Mouse (Mus musculus): Measurements from ENCODE around the gene Fam114a1.

Fam114a1 gene

DNA sequence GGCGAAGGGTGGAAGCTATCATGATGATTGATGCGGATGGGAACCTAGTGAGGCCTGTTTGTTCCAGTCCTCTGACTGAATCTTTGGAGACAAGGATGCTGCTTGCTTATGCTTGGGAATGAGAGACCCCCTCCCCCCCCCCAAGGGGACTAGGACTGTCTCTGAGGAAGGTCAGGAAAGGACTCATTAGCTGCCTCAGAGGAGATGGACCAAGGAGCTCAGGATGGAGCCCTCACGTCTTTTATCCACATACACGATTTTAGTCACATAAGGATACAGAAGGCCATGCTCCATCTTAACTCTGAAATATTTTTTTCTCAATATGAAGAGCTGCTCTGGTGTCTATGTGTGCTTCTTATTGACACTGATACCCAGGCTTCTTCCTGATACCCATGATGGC is 92.4 kb downstream of the Fam114a1 start:
- DNase-seq: no peak

DNA sequence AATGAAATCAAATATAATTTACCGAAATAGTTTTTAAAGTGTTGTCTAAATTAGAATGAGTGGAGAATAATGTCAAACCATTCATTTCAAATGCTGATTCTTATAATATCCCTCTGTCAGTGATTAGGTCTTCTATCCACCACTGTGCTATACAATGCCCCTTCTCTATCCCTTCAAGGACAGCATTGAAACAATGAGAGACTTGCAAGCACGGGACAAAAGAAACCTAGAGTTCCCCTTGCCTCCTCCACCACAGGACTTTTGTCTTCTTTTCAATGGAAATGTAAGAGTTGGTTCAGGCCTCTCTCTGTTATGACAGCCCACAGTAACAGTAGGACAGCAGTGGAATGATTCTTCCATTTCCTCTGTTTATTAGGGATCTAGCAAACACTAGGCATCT is 93.4 kb downstream of the Fam114a1 start:
- no peak for DNase-seq

DNA sequence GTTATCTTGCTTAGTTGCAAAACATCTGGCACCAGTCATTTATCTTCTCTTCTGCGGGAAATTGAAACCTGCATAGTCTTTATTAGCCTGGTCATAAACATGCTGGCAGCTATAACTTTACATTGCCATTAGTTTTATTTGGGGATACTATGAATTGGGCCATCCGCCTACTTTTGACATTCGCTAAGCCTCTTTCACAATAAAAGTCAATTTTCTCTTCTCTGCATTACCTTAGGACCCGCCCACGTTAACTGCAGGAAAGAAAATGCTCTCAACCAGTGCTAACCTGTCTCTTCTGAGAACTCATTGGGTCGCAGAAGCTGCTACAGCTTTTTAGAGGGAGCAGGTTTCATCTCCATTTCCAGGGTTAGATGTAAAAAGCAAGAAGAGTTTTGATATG is 98.3 kb downstream of the Fam114a1 start:
- no peak for DNase-seq

DNA sequence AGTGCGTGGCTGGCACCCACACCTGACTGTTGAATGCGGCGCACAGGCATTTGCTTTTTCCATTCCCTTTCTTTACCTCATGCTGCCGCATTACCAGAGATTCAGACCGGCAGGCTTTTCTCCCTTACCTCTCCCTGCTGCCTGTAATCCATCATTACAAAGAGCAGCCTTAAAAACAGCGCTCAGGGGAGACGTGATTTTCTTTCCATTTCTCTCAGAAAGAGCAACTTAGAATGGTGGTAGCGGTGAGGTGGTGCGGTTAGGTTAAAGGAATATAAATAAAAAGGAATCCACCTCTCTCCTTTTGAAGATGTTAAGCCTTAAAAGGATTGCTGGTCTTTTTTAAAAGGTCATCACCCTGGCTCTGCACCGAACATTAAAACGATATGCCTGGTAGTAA is 100.0 kb downstream of the Fam114a1 start:
- no peak for DNase-seq

DNA sequence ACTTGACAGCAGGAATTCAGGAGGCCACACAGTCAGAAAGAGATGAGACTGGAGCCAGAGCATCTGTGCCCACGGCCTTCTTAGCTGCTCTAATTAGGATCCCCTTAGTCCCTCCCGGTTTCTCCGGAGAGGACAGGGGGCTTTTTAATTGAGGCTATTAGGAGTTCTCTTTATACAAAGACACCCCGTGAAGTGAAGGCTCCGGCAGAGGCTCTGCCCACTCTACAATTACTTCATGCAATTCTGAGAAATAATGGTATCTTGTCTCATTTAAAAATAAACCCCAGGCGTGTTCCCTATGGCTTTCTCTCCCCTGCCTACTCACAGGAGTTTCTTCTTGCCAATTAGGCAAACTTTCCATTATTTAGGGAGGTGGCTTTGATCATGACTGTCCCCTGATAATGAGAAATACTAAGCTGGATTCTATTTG is 101.8 kb downstream of the Fam114a1 start:
- no peak for DNase-seq

DNA sequence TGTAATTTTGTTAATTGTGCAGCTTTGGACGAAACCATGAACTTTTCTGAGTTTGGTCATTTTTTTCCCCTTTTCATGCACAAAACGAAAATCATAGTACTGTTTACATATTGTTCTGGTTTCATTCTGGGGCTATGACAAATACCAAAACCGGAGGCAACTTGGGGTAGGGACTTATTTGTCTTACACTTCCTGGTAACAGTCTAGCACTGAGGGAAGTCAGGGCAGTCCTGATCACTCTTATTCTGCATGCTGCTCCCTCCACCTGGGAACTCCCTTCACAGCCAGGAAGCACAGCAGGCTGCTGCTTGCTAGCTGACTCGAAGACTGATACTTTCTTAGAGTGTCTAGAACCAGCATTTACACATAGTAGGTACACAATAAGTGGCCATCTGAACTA is 103.4 kb downstream of the Fam114a1 start:
- no peak for DNase-seq

DNA sequence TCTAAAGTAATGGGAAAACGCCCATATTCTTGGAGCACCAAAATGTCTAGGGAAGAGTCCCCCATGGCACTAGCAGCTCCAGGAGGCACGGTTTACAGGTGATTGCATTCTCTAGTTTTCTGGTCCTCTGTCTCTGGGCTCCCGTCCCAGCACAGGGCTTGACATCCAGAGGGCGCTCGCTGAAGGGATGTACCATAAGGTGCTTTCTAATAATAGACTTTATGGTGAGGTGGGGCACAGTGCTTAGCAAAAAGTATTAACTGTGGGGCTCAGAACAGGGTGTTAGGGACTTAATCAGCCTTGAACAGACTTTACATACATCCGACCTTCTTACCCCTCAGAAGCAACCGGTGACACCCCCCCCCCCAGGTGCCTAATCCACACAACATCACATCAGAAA is 104.8 kb downstream of the Fam114a1 start:
- DNase-seq: peak; percentile 17

DNA sequence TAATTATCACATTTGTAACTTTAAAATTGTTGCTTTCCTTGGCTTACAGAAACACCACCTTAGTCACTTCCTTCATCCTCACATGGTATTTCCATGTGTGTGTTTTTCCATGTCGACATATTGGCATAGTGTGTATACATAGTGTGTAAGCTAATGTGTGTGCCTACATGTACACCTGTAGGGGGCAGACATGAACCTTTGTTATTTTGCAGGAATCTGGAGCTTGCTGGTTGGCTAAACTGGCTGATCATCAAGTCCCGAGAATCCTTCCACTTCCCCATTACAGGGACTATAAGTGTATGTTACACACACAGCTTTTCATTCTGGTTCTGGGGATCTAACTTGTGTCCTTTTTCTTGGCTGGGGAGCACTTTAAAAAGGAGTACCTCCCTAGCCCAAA is 106.2 kb downstream of the Fam114a1 start:
- DNase-seq: no peak

DNA sequence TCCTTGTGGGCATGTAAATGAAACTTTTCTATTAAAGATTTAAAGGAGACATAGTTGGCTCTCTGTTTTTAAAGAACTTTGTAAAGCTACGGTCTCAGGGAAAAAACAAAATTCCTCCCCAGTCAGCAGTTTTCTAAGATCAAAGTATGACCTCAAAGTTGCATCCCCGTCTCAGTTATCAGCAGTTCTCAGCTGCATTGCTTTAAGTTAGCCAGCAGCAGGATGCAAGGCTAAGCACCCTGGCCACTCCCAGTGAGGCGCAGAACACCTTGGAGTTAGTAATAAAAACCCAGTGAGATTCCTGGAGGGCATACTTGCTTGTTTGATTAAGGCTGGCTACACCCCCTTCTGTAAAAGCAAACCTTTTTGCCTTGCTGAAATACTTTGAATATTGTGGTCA is 106.9 kb downstream of the Fam114a1 start:
- DNase-seq: no peak

DNA sequence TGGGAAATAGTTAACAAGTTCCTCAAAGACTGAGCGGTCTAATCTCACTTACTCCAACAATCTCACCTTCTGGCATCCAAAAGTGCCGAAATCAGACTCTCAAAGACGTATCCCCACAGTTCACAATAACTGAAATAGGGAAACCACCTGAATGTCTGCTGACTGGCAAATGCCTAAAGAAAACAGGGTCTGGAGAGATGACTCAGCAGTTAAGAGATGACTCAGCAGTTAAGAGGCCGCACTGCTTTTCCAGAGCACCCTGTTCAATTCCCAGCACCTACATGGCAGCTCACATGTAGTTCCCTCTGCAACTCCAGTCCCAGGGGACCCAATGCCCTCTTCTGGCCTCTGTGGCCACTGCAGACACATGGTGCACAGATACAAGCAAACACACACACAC is 108.2 kb downstream of the Fam114a1 start:
- DNase-seq: no peak

DNA sequence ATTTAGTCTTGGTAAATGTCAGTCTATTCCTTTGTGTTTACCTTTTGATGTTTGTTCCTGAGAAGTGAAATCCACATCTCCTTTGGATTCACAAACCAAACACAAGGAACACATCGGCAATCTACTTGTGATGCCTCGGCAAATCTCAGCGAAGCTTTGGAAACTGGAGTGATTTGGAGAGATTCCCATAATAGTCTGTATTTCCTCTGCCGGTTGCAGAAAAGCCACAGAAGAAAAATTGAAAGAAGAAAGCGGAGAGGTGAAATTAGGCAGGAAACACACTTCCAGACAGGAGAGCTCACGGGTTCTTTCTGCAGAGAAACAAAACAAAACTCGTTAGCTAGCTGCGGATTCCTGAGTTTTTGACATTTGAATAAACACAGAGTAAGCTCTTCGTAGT is 110.0 kb downstream of the Fam114a1 start:
- DNase-seq: peak; percentile 27

DNA sequence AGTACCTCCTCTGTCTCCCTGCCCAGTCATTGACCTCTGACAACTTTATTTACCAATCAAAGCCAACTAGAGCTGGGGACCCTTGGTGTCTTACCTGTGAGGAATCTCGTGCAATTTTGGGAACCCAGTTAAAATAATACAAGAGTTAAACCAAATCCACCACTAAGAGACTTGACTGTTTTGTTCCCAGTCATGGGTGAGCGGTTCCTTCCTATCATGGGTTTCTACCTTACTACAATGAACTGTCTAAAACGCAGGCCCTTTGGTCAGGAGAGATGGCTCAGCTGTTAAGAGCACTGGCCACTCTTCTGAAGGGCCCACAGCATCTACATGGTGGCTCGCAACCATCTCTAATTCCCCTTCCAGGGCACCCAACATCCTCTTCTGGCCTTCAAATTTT is 112.0 kb downstream of the Fam114a1 start:
- DNase-seq: no peak

DNA sequence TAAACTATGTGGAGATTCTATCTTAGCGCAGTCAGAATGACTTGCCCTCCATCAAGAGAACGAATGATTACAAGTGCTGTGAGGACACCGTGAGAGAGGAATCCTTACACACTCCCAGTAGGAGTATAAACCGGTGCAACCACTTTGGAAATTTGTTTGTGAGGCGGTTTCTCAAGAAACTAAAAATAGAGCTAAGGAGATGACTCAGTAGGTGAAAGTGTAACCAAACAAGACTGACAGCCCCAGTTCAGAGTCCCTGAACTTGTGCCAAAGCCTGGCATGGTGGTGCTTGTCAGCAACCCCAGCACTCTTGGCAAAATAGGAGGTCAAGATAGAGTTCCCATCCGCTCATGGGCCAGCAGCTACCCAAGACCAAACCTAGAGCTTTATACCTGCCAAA is 116.7 kb downstream of the Fam114a1 start:
- peak; percentile 76 for DNase-seq

DNA sequence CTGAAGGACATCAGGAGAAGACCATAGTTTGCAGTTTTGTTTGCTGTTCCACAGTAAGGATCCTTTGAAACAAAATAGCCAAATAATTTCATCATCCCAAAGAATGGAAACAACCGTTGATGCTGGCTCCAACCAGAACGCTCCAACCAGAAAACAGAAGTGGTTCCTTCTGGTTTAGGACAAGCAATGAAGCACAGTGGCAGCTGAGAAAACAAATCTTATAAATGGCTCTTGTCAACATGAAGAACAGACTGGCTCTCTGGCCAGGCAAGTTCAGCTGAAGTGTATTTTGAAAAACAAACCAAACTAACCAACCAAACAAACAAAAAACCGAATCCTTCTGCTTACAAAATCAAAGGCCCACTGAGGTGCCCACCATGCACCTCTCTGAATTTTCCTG is 119.8 kb downstream of the Fam114a1 start:
- DNase-seq: no peak

DNA sequence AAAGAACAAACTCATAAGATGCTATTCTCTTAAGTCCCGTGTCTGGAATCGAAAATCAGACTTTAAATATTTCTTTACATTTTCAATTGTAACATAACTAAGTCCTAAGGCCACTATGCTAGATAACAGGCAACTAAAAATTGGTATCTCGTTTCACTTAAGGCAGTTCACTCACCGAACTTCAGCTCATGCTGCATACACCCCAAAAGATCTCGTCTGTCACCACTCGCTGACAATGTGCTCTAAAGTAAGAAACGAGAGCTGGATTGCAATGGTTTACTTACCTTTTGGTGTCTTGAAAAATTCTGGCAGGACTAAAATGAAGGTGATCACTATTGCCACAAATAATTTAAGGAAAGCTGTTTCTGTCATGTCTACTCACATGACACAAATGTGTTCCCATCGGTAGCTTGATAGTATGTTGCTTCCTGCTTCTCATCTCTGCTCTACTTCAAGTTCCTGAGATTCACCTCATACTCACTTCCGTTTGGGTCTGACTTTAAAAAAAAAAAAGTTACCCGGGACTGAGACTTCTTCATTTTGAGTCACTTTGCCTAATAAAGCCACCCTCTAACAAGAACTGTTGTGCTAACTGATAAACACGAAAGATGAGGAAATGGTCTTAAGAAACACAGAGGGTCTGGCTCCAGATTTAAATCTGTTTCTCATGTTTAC is 121.5 kb downstream of the Fam114a1 start:
- no peak for DNase-seq
